ENCODE assay signal across 8 mouse cellular contexts in genomic region chr13:60007593-60007992, GRCm38 (mm10).
DNase-seq lines count a peak whose midpoint lies in the region; ATAC-seq and TF ChIP-seq lines count a peak whose summit lies in the region.

No protein-coding gene starts in this region.

- TF ChIP-seq EP300 in heart, postnatal 0 days (IDR thresholded peaks at IDR 0.05; ENCODE audit: low read depth) = no peak; the same call in 1 of the 2 replicates

- no peaks in the 10 kb centered on the region for H3K79me2 ChIP-seq in C2C12 (ENCODE audit: control insufficient read depth, insufficient read depth)

- no peaks in the 10 kb centered on the region for H3K36me3 ChIP-seq in C2C12 (ENCODE audit: control insufficient read depth, insufficient read depth)
- H3K36me3 ChIP-seq in heart, postnatal 0 days (replicated peaks; ENCODE audit: control insufficient read depth, insufficient read depth, low read length) = no peaks in the 10 kb centered on the region
- H3K36me3 ChIP-seq in midbrain, embryonic 11.5 days (ENCODE audit: control insufficient read depth, insufficient read depth, low read length) = no peaks in the 10 kb centered on the region

- H3ac ChIP-seq in C2C12 (ENCODE audit: control insufficient read depth, insufficient read length, low read depth) = no peak overlapping the region

- no peak overlapping the region for H3K9ac ChIP-seq in heart, postnatal 0 days (replicated peaks; ENCODE audit: low read depth, low read length)
- H3K9ac ChIP-seq in midbrain, embryonic 11.5 days (ENCODE audit: low read length) = no peak overlapping the region

- peak; percentile 30 for DNase-seq in adrenal gland, adult 2 months
- DNase-seq in adrenal gland, postnatal 4 days (ENCODE audit: low spot score in 2 of 2) = no peak
- peak; percentile 91 for DNase-seq in heart, postnatal 0 days (ENCODE audit: low spot score)
- peak; percentile 79 to 81 for DNase-seq in kidney, postnatal 36 days
- DNase-seq in layer of hippocampus, postnatal 14 days (ENCODE audit: low spot score in 2 of 2) = no peak
- DNase-seq in gastrocnemius, adult 8-10 months (ENCODE audit: low spot score in 2 of 2) = no peak
- DNase-seq in midbrain, embryonic 11.5 days (ENCODE audit: low spot score, missing footprints) = no peak

- H3K4me2 ChIP-seq in heart, postnatal 0 days (ENCODE audit: low read depth, low read length) = no peak overlapping the region
- no peak overlapping the region for H3K4me2 ChIP-seq in midbrain, embryonic 11.5 days

- H3K27me3 ChIP-seq in C2C12 (ENCODE audit: control insufficient read depth, insufficient read depth, insufficient read length) = no peaks in the 10 kb centered on the region
- no peaks in the 10 kb centered on the region for H3K27me3 ChIP-seq in heart, postnatal 0 days (ENCODE audit: control insufficient read depth, insufficient read depth, low read length)
- no peaks in the 10 kb centered on the region for H3K27me3 ChIP-seq in midbrain, embryonic 11.5 days (ENCODE audit: control insufficient read depth, insufficient read depth, low read length)

- H3K79me3 ChIP-seq in C2C12 (ENCODE audit: low read depth) = no peaks in the 10 kb centered on the region

- 22% methylated on average over 7 of the region's 7 CpGs for WGBS in heart, postnatal 0 days
- 65% methylated on average over 7 of the region's 7 CpGs for WGBS in midbrain, embryonic 11.5 days

- H3K9me3 ChIP-seq in heart, postnatal 0 days (replicated peaks; ENCODE audit: control insufficient read depth, low read length) = no peaks in the 10 kb centered on the region
- H3K9me3 ChIP-seq in midbrain, embryonic 11.5 days (ENCODE audit: control insufficient read depth, low read length) = no peaks in the 10 kb centered on the region

- H3K4me3 ChIP-seq in C2C12 (ENCODE audit: insufficient read depth, poor library complexity, severe bottlenecking) = no peak overlapping the region
- no peak overlapping the region for H3K4me3 ChIP-seq in heart, postnatal 0 days (ENCODE audit: low read depth, low read length)
- no peak overlapping the region for H3K4me3 ChIP-seq in midbrain, embryonic 11.5 days (ENCODE audit: low read depth, low read length)

- peaks cover 13% of the 10 kb centered on the region; the same call in 1 of the 2 replicates for H3K4me1 ChIP-seq in heart, postnatal 0 days (ENCODE audit: control insufficient read depth, insufficient read depth)
- H3K4me1 ChIP-seq in midbrain, embryonic 11.5 days (ENCODE audit: control insufficient read depth, insufficient read depth, low read length) = no peaks in the 10 kb centered on the region

- no peak for TF ChIP-seq CTCF in C2C12 (IDR thresholded peaks at IDR 0.05; ENCODE audit: control insufficient read depth, insufficient read depth, insufficient read length)
- no peak for TF ChIP-seq CTCF in heart, postnatal 0 days (IDR thresholded peaks at IDR 0.05; ENCODE audit: low read depth)

- peak; percentile 91 for ATAC-seq in heart, postnatal 0 days (ENCODE audit: insufficient read depth, low read depth)
- no peak for ATAC-seq in midbrain, embryonic 11.5 days (ENCODE audit: low FRiP score)

- H3K27ac ChIP-seq in heart, postnatal 0 days (ENCODE audit: low read depth) = peak overlapping the region; percentile 95
- H3K27ac ChIP-seq in midbrain, embryonic 11.5 days (ENCODE audit: low read depth, low read length) = no peak overlapping the region

TF ChIP-seq in C2C12, 6 proteins besides CTCF, POLR2A, EP300 and RAD21:
- no peak for TF ChIP-seq FOSL1 (IDR thresholded peaks at IDR 0.05; ENCODE audit: insufficient read depth, low read length, poor library complexity, severe bottlenecking)
- peak; percentile 58 for TF ChIP-seq MYOD1 (IDR thresholded peaks at IDR 0.05; ENCODE audit: control insufficient read depth, insufficient read length, low read depth)
- TF ChIP-seq MAX (IDR thresholded peaks at IDR 0.05) = no peak

Comparison
In these comparisons a context has a peak if more than half of its experiments do, and no peak if none do; other contexts are left out.
1. DNase-seq: peak in adrenal gland, adult 2 months (single experiment), heart, postnatal 0 days (single experiment) and kidney, postnatal 36 days (2 of 2); none in adrenal gland, postnatal 4 days (0 of 2), layer of hippocampus, postnatal 14 days (0 of 2), gastrocnemius, adult 8-10 months (0 of 2) and midbrain, embryonic 11.5 days (single experiment).